Mouse (Mus musculus) stomach, embryonic 15.5 days (tissue): ENCODE measurements at regions not wholly inside any gene's neighbourhood (a gene's known extent, or its start where the extent isn't known, plus 50 kb on each side); places are given as distances from the start of the nearest gene placed in this dataset.

Experiments
- ATAC-seq: fragments of 200-750 bp; cut with Nextera tagmentation; 2 replicates; pipeline ENCODE4 v1.8.0; 2017; ENCODE audit warnings: low read depth, moderate number of reproducible peaks, moderate TSS enrichment; ENCODE audit not compliant: insufficient read depth, low FRiP score
- H3K27ac ChIP-seq: fragments of 300-500 bp; sonication (generic); 2 replicates; pipeline ENCODE4 v1.5.1; 2015; ENCODE audit warnings: mild to moderate bottlenecking, inconsistent platforms
- H3K27me3 ChIP-seq: fragments of 300-500 bp; sonication (generic); replicated peaks from 2 replicates; pipeline ENCODE4 v1.6.1; 2015; ENCODE audit warnings: inconsistent platforms
- H3K36me3 ChIP-seq: fragments of 300-500 bp; sonication (generic); 2 replicates; pipeline ENCODE4 v1.6.1; 2015; ENCODE audit warnings: inconsistent platforms
- H3K4me1 ChIP-seq: fragments of 300-500 bp; sonication (generic); 2 replicates; pipeline ENCODE4 v1.6.1; 2015; ENCODE audit warnings: inconsistent platforms
- H3K4me2 ChIP-seq: fragments of 300-500 bp; sonication (generic); 2 replicates; pipeline ENCODE4 v1.6.1; 2015; ENCODE audit warnings: mild to moderate bottlenecking, inconsistent platforms
- H3K4me3 ChIP-seq: fragments of 300-500 bp; sonication (generic); replicated peaks from 2 replicates; pipeline ENCODE4 v1.5.1; 2015; ENCODE audit warnings: inconsistent platforms
- H3K9ac ChIP-seq: fragments of 300-500 bp; sonication (generic); 2 replicates; pipeline ENCODE4 v1.6.1; 2015; ENCODE audit warnings: inconsistent platforms
- H3K9me3 ChIP-seq: fragments of 300-500 bp; sonication (generic); 2 replicates; pipeline ENCODE4 v1.6.1; 2016; ENCODE audit warnings: inconsistent platforms
- WGBS: fragments of 180-500 bp; shearing (Covaris S2); methylation state at CpG from one replicate; pipeline ENCODE4 v1.1.7; 2015; 5-methylcytosine and 5-hydroxymethylcytosine counted together

- no peak overlapping the region for H3K4me2 ChIP-seq
- H3K9me3 ChIP-seq, result no peaks in the 10 kb centered on the region
- no peaks in the 10 kb centered on the region for H3K27me3 ChIP-seq
- H3K27ac ChIP-seq, result no peak overlapping the region
- WGBS, result 70% methylated on average over 1 of the region's 1 CpGs
- no peaks in the 10 kb centered on the region for H3K36me3 ChIP-seq
- H3K4me1 ChIP-seq, result no peaks in the 10 kb centered on the region
- H3K4me3 ChIP-seq, result no peak overlapping the region
- no peak overlapping the region for H3K9ac ChIP-seq
- no peak for ATAC-seq
Observed at GRCm38 (mm10) chr15:51336441-51336840, 2548.3 kb upstream of the Gm7489 start.

- Histone ChIP-seq H3K9me3 (no peaks in the 10 kb centered on the region), H3K27me3 (no peaks in the 10 kb centered on the region), H3K4me3 (no peak overlapping the region), H3K9ac (no peak overlapping the region), H3K36me3 (no peaks in the 10 kb centered on the region), H3K4me1 (no peaks in the 10 kb centered on the region), H3K27ac (no peak overlapping the region), H3K4me2 (no peak overlapping the region)
- ATAC-seq, result no peak
- 78% methylated on average over 4 of the region's 4 CpGs for WGBS
Observed at GRCm38 (mm10) chr15:51346301-51346700, 2538.4 kb upstream of the Gm7489 start.

- H3K4me2 ChIP-seq, result no peak overlapping the region
- no peak overlapping the region for H3K4me3 ChIP-seq
- H3K9me3 ChIP-seq, result no peaks in the 10 kb centered on the region
- H3K4me1 ChIP-seq, result no peaks in the 10 kb centered on the region
- no peak overlapping the region for H3K27ac ChIP-seq
- no peak overlapping the region for H3K9ac ChIP-seq
- H3K27me3 ChIP-seq, result no peaks in the 10 kb centered on the region
- no peaks in the 10 kb centered on the region for H3K36me3 ChIP-seq
- WGBS, result 63% methylated on average over 7 of the region's 7 CpGs
- ATAC-seq, result no peak
Observed at GRCm38 (mm10) chr15:51363391-51363790, 2521.3 kb upstream of the Gm7489 start.

GRCm38 (mm10) chr15:51371162-51371561 is 2513.5 kb upstream of the Gm7489 start:
- H3K9me3 ChIP-seq, result no peaks in the 10 kb centered on the region
- no peak overlapping the region for H3K4me2 ChIP-seq
- no peaks in the 10 kb centered on the region for H3K4me1 ChIP-seq
- no peak overlapping the region for H3K9ac ChIP-seq
- no peaks in the 10 kb centered on the region for H3K36me3 ChIP-seq
- no peaks in the 10 kb centered on the region for H3K27me3 ChIP-seq
- ATAC-seq, result no peak
- no peak overlapping the region for H3K4me3 ChIP-seq
- H3K27ac ChIP-seq, result no peak overlapping the region

GRCm38 (mm10) chr15:51390383-51390782 is 2494.3 kb upstream of the Gm7489 start:
- H3K27me3 ChIP-seq, result no peaks in the 10 kb centered on the region
- 85% methylated on average over 2 of the region's 2 CpGs for WGBS
- no peaks in the 10 kb centered on the region for H3K36me3 ChIP-seq
- H3K4me2 ChIP-seq, result no peak overlapping the region
- no peak for ATAC-seq
- no peaks in the 10 kb centered on the region for H3K9me3 ChIP-seq
- H3K4me3 ChIP-seq, result no peak overlapping the region
- no peak overlapping the region for H3K27ac ChIP-seq
- H3K4me1 ChIP-seq, result no peaks in the 10 kb centered on the region
- no peak overlapping the region for H3K9ac ChIP-seq

- 92% methylated on average over 2 of the region's 2 CpGs for WGBS
- ATAC-seq, result no peak
- H3K4me3 ChIP-seq, result no peak overlapping the region
Observed at GRCm38 (mm10) chr15:51391352-51391751, 2493.4 kb upstream of the Gm7489 start.

GRCm38 (mm10) chr15:51392449-51393405 is 2492.0 kb upstream of the Gm7489 start:
- Histone ChIP-seq H3K4me2 (no peak overlapping the region), H3K4me3 (no peak overlapping the region), H3K9ac (no peak overlapping the region), H3K27ac (no peak overlapping the region), H3K9me3 (no peaks in the 10 kb centered on the region), H3K4me1 (no peaks in the 10 kb centered on the region), H3K27me3 (no peaks in the 10 kb centered on the region), H3K36me3 (no peaks in the 10 kb centered on the region)
- WGBS, result 54% methylated on average over 7 of the region's 7 CpGs
- no peak for ATAC-seq

More at GRCm38 (mm10) chr15:51391352-51391751, 2493.4 kb upstream of the Gm7489 start:
- no peak overlapping the region for H3K27ac ChIP-seq
- no peaks in the 10 kb centered on the region for H3K9me3 ChIP-seq
- no peaks in the 10 kb centered on the region for H3K4me1 ChIP-seq
- H3K36me3 ChIP-seq, result no peaks in the 10 kb centered on the region
- H3K27me3 ChIP-seq, result no peaks in the 10 kb centered on the region
- H3K4me2 ChIP-seq, result no peak overlapping the region
- H3K9ac ChIP-seq, result no peak overlapping the region

GRCm38 (mm10) chr15:51395961-51396360 is 2488.7 kb upstream of the Gm7489 start:
- Histone ChIP-seq H3K9ac (no peak overlapping the region), H3K27ac (no peak overlapping the region), H3K36me3 (no peaks in the 10 kb centered on the region), H3K27me3 (no peaks in the 10 kb centered on the region), H3K4me1 (no peaks in the 10 kb centered on the region), H3K9me3 (no peaks in the 10 kb centered on the region), H3K4me2 (no peak overlapping the region), H3K4me3 (no peak overlapping the region)
- no peak for ATAC-seq
- 72% methylated on average over 8 of the region's 8 CpGs for WGBS

GRCm38 (mm10) chr15:51403581-51403980 is 2481.1 kb upstream of the Gm7489 start:
- no peak for ATAC-seq
- no peak overlapping the region for H3K4me3 ChIP-seq
- H3K27me3 ChIP-seq, result no peaks in the 10 kb centered on the region
- WGBS, result 88% methylated on average over 3 of the region's 3 CpGs
- H3K27ac ChIP-seq, result no peak overlapping the region
- no peaks in the 10 kb centered on the region for H3K36me3 ChIP-seq
- no peaks in the 10 kb centered on the region for H3K4me1 ChIP-seq
- no peak overlapping the region for H3K9ac ChIP-seq
- H3K9me3 ChIP-seq, result no peaks in the 10 kb centered on the region
- H3K4me2 ChIP-seq, result no peak overlapping the region

- Histone ChIP-seq H3K4me1 (no peaks in the 10 kb centered on the region), H3K36me3 (no peaks in the 10 kb centered on the region), H3K9ac (no peak overlapping the region), H3K9me3 (no peaks in the 10 kb centered on the region), H3K4me3 (no peak overlapping the region), H3K4me2 (no peak overlapping the region), H3K27me3 (no peaks in the 10 kb centered on the region), H3K27ac (no peak overlapping the region)
- WGBS, result 27% methylated on average over 6 of the region's 6 CpGs
- ATAC-seq, result no peak
Observed at GRCm38 (mm10) chr15:51409791-51410308, 2474.9 kb upstream of the Gm7489 start.

- H3K27me3 ChIP-seq, result no peaks in the 10 kb centered on the region
- H3K36me3 ChIP-seq, result no peaks in the 10 kb centered on the region
- ATAC-seq, result no peak
- H3K27ac ChIP-seq, result no peak overlapping the region
- no peak overlapping the region for H3K9ac ChIP-seq
- no peaks in the 10 kb centered on the region for H3K4me1 ChIP-seq
- H3K9me3 ChIP-seq, result no peaks in the 10 kb centered on the region
- no peak overlapping the region for H3K4me2 ChIP-seq
- H3K4me3 ChIP-seq, result no peak overlapping the region
Observed at GRCm38 (mm10) chr15:51411966-51412365, 2472.7 kb upstream of the Gm7489 start.

- Histone ChIP-seq H3K36me3 (no peaks in the 10 kb centered on the region), H3K27ac (no peak overlapping the region), H3K4me3 (no peak overlapping the region), H3K9me3 (no peaks in the 10 kb centered on the region), H3K4me2 (no peak overlapping the region), H3K4me1 (no peaks in the 10 kb centered on the region), H3K27me3 (no peaks in the 10 kb centered on the region), H3K9ac (no peak overlapping the region)
- WGBS, result 74% methylated on average over 2 of the region's 2 CpGs
- ATAC-seq, result no peak
Observed at GRCm38 (mm10) chr15:51442606-51443005, 2442.1 kb upstream of the Gm7489 start.
